Mouse (Mus musculus) induced T-regulatory cell, adult 2 months (primary cell): Measurements from ENCODE around the gene Defb11.
"Not testable (repeated sequence)": the region's sequence is repeated elsewhere in the genome, so short reads cannot be mapped to it uniquely, and the experiment has no call there.

Source experiments
- DNase-seq: peaks from one replicate; pipeline ENCODE4 v3.0.0-alpha.2; 2012; ENCODE audit warnings: low read depth

Gene Defb11

GRCm38 (mm10) chr8:21906290-21906689, at the start of gene Defb11:
TSS of gene Defb11 (minus strand) at chr8:21906412.
- DNase-seq: not testable (repeated sequence)

- DNase-seq: peak; percentile 46
Observed at GRCm38 (mm10) chr8:21955321-21955720, 49.1 kb upstream of the Defb11 start.

GRCm38 (mm10) chr8:21947311-21948017, 41.3 kb upstream of the Defb11 start:
- DNase-seq: no peak

- no peak for DNase-seq
Observed at GRCm38 (mm10) chr8:21946462-21946861, 40.2 kb upstream of the Defb11 start, which contains the start of gene Defb13. TSS of gene Defb13 (plus strand) at chr8:21946762.

- not testable (repeated sequence) for DNase-seq
Observed at GRCm38 (mm10) chr8:21938052-21938451, 31.8 kb upstream of the Defb11 start, which contains the start of gene Defb35. TSS of gene Defb35 (plus strand) at chr8:21938352.

- no peak for DNase-seq
Observed at GRCm38 (mm10) chr8:21932610-21933009, 26.4 kb upstream of the Defb11 start, which contains the start of gene Defb15. TSS of gene Defb15 (minus strand) at chr8:21932710.

- DNase-seq: not testable (repeated sequence)
Observed at GRCm38 (mm10) chr8:21930754-21931153, 24.5 kb upstream of the Defb11 start.

GRCm38 (mm10) chr8:21915625-21916024, 9.4 kb upstream of the Defb11 start:
- no peak for DNase-seq

GRCm38 (mm10) chr8:21912554-21912953, 6.3 kb upstream of the Defb11 start:
- no peak for DNase-seq

- no peak for DNase-seq
Observed at GRCm38 (mm10) chr8:21911931-21912330, 5.7 kb upstream of the Defb11 start.

- not testable (repeated sequence) for DNase-seq
Observed at GRCm38 (mm10) chr8:21885321-21885720, 20.9 kb downstream of the Defb11 start, which contains the start of gene Defb9. TSS of gene Defb9 (minus strand) at chr8:21885421.

- not testable (repeated sequence) for DNase-seq
Observed at GRCm38 (mm10) chr8:21858586-21858985, 47.6 kb downstream of the Defb11 start, which contains the start of gene Defb10. TSS of gene Defb10 (plus strand) at chr8:21858901.
